Mouse (Mus musculus) C2C12 (cell line): ENCODE data around the gene Paxx. TPM values are rescaled to one million over a fixed set of nuclear protein-coding genes. Genes with fewer than 3 reads are reported as not detected.

ENCODE experiments used
- H3K27me3 ChIP-seq: one replicate; pipeline ENCODE4 v1.6.1; 2011; ENCODE audit not compliant: control insufficient read depth, insufficient read depth, insufficient read length
- H3K36me3 ChIP-seq: one replicate; pipeline ENCODE4 v1.6.1; 2011; ENCODE audit not compliant: control insufficient read depth, insufficient read depth
- H3K4me3 ChIP-seq: one replicate; pipeline ENCODE4 v1.5.1; 2011; ENCODE audit warnings: mild to moderate bottlenecking, control low read depth; ENCODE audit not compliant: poor library complexity, insufficient read depth, severe bottlenecking
- H3K79me2 ChIP-seq: one replicate; pipeline ENCODE4 v1.6.1; 2011; ENCODE audit not compliant: control insufficient read depth, insufficient read depth
- H3K79me3 ChIP-seq: one replicate; pipeline ENCODE4 v1.6.1; 2011; ENCODE audit warnings: low read depth, control low read depth
- H3ac ChIP-seq: one replicate; pipeline ENCODE3; 2011; ENCODE audit warnings: low read depth; ENCODE audit not compliant: control insufficient read depth, insufficient read length
- CEBPB ChIP-seq: IDR thresholded peaks from one replicate; pipeline ENCODE4 v1.6.1; 2011; ENCODE audit warnings: low read depth, mild to moderate bottlenecking, control low read depth, moderate library complexity
- CTCF ChIP-seq: IDR thresholded peaks from one replicate; pipeline ENCODE4 v1.5.1; 2011; ENCODE audit not compliant: control insufficient read depth, insufficient read depth, insufficient read length
- FOSL1 ChIP-seq: IDR thresholded peaks from one replicate; pipeline ENCODE4 v1.8.0; 2011; ENCODE audit warnings: mild to moderate bottlenecking, low read length; ENCODE audit not compliant: poor library complexity, insufficient read depth, severe bottlenecking
- MAX ChIP-seq: IDR thresholded peaks from one replicate; pipeline ENCODE4 v1.6.1; 2011; ENCODE audit warnings: mild to moderate bottlenecking, control low read depth
- MYOD1 ChIP-seq: IDR thresholded peaks from one replicate; pipeline ENCODE4 v1.6.1; 2011; ENCODE audit warnings: low read depth; ENCODE audit not compliant: control insufficient read depth, insufficient read length
- MYOG ChIP-seq: IDR thresholded peaks from one replicate; pipeline ENCODE4 v1.6.1; 2011; ENCODE audit not compliant: control insufficient read depth, insufficient read length; ENCODE audit errors: extremely low read depth
- USF1 ChIP-seq: IDR thresholded peaks from one replicate; pipeline ENCODE4 v1.6.1; 2011; ENCODE audit warnings: low read depth, mild to moderate bottlenecking, control low read depth, moderate library complexity
- polyA plus RNA-seq: library from polyadenylated mRNA; unstranded; fragments of >200 nt; fragmentation: generic; extraction: Trizol; gene quantifications from one replicate; pipeline ENCODE4 v1.2.1, GENCODE M21; 2012; ENCODE audit warnings: missing spikeins

Gene Paxx
- polyA plus RNA-seq, 1 experiment = 12.3 TPM

DNA sequence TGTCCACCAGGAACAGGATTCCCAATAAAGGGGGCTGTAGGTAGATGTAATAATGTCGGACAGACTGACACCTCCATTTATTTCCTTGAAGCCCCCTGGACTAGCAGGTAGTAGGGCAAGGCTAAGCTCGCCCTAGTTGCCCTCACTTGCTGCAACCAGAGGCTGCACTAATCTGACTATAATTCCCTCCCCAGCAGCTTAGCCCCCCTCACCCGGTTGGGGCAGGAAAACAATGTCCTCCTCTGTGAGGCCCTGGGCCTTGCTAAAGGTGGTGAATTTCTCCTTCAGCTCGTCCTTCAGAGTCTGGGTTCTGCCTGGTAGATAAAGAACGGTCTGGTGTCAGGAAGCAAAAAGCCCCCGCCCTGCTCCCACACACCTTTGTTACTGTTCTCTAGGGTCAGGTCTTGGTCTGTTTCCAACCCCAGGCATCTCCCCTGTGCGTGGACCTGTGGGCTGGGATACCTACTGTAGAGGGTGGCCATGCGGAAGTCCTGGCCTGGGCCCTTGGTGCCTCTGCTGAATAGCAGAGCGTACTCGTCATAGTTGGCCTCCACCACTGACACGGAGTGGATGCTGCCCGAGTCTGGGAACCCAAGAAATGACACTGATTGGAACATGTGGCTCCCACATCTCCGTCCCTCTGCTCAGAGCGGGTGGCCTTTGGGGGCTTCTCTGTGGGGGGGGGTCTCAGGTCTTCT is 6.9 kb upstream of the Paxx start:
- TF ChIP-seq MYOD1 = no peak
- TF ChIP-seq USF1 = no peak
- TF ChIP-seq CEBPB = no peak
- TF ChIP-seq MAX = no peak
- no peak for TF ChIP-seq CTCF
- no peak for TF ChIP-seq FOSL1
- no peak for TF ChIP-seq MYOG
- H3K79me2 ChIP-seq = no peaks in the 10 kb centered on the region

DNA sequence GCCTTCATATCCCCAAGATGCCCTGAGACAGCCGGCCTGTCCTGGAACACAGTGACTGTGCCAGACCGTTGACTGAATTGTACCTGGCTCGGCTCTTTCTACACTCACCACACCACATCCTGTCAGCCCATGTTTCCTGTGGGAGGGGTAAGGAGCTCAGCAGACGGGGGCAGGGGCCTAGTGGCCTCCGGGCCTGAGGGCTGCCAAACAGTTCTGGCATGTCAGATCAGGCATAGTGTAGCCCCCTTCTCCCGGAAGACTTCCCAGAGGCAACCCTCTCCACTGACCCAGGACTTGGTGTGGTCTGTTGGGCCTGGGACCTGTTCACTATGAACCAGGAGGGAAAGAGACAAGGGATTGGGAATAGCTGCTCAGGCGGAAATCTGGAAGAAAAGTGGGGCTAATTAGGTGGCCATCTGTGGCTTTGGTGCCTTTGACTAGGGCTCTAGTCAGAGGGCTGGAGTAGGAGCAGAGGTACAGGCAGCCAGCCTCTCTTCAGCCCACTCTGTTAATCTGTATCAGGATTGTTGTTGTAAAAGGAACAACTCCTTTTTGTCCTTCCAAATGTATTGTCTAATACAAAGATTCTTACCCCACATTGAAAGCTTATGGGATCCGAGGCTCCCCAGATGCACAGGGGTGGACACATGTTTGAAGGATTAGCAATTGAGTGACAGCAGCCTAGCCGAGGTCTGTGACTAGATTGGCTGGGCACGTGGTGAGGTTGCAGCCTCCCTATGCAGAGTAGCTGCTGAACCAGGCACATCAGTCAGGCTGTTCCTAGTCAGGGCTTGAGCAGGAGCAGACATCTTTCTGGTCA is 5.1 kb upstream of the Paxx start:
- Histone ChIP-seq H3K36me3 (no peaks in the 10 kb centered on the region), H3K79me2 (no peaks in the 10 kb centered on the region), H3K27me3 (no peaks in the 10 kb centered on the region), H3ac (no peak overlapping the region), H3K4me3 (no peak overlapping the region), H3K79me3 (no peaks in the 10 kb centered on the region)
- no peak for TF ChIP-seq MYOD1

More for the DNA sequence above, 6.9 kb upstream of the Paxx start:
- H3K36me3 ChIP-seq = no peaks in the 10 kb centered on the region
- H3K4me3 ChIP-seq = no peak overlapping the region
- no peaks in the 10 kb centered on the region for H3K27me3 ChIP-seq
- H3ac ChIP-seq = no peak overlapping the region
- no peaks in the 10 kb centered on the region for H3K79me3 ChIP-seq

DNA sequence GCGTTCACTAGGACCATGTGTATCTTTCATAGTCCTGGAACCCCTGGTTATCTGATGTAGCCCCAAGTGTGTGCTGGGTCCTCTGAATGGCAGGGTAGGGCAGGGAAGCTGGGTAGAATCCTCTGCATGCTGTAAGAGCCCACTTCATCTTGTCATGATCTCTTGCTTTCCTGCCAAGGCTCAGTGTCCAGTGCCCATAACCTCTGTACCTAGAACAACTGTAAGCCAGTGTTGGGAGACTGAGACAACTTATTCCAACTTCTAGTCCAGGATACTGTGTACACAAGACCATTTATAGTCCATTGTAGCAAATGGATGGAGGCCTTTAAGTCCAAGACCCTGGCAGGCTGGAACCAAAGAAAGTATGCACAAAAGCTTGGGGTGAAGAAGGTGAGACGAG is 4.4 kb upstream of the Paxx start:
- no peaks in the 10 kb centered on the region for H3K79me3 ChIP-seq
- no peak for TF ChIP-seq CEBPB
- TF ChIP-seq MYOD1 = no peak
- TF ChIP-seq MYOG = no peak
- TF ChIP-seq MAX = no peak
- no peak for TF ChIP-seq FOSL1
- no peak for TF ChIP-seq CTCF
- TF ChIP-seq USF1 = no peak
- no peak overlapping the region for H3ac ChIP-seq
- H3K36me3 ChIP-seq = no peaks in the 10 kb centered on the region
- no peak overlapping the region for H3K4me3 ChIP-seq
- H3K79me2 ChIP-seq = peaks cover under 1% of the 10 kb centered on the region
- no peaks in the 10 kb centered on the region for H3K27me3 ChIP-seq

DNA sequence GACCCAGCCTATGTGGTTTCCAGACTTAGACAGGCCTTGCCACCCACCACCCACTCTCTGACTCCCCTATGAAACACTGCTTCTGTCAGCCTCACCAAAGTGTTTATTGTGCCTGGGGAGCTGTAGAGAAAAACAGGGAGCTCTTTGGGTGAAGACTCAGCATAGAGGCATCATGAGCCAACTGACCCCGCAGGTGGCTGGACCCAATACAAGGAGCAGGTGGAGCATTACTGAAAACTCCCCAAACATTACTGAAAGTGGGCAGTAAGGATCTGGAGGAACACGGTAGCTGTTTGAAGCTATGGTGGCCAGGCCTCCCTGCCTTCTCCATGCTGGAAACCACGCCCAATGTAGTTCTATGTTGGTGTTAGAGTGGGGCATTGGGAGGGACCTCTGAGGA is 2.7 kb upstream of the Paxx start:
- H3K4me3 ChIP-seq = no peak overlapping the region
- H3K79me2 ChIP-seq = peaks cover 7% of the 10 kb centered on the region
- H3K27me3 ChIP-seq = no peaks in the 10 kb centered on the region
- no peaks in the 10 kb centered on the region for H3K36me3 ChIP-seq
- no peak overlapping the region for H3ac ChIP-seq
- no peaks in the 10 kb centered on the region for H3K79me3 ChIP-seq
- TF ChIP-seq MYOD1 (no peak), CEBPB (no peak), FOSL1 (no peak), CTCF (no peak), MYOG (no peak), USF1 (no peak), MAX (no peak)

DNA sequence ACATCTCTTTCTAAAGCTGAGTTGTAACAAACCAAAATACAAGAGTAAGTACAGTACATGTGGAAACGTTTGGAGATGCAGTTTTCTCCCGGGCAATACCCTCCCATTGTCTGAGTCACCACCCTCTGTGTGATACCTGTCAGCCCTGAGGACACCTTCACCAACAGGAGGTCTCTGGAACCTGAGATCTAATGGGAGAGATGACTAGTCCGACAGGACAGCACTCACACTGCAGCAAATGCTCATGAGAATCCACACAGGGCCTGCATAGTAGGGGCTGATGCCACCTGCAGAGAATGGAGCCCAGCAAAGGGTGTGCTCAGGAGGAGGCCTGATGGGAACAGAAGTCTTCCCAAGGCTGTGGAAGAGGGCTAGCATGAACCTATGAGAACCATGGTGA is 513 bp upstream of the Paxx start:
- no peaks in the 10 kb centered on the region for H3K36me3 ChIP-seq
- peak overlapping the region; percentile 12 for H3K4me3 ChIP-seq
- no peaks in the 10 kb centered on the region for H3K27me3 ChIP-seq
- H3K79me2 ChIP-seq = peaks cover 7% of the 10 kb centered on the region
- no peaks in the 10 kb centered on the region for H3K79me3 ChIP-seq
- H3ac ChIP-seq = no peak overlapping the region
- TF ChIP-seq CTCF = no peak
- TF ChIP-seq MYOG = no peak
- no peak for TF ChIP-seq USF1
- no peak for TF ChIP-seq FOSL1
- TF ChIP-seq MAX = no peak
- TF ChIP-seq MYOD1 = no peak
- TF ChIP-seq CEBPB = no peak

DNA sequence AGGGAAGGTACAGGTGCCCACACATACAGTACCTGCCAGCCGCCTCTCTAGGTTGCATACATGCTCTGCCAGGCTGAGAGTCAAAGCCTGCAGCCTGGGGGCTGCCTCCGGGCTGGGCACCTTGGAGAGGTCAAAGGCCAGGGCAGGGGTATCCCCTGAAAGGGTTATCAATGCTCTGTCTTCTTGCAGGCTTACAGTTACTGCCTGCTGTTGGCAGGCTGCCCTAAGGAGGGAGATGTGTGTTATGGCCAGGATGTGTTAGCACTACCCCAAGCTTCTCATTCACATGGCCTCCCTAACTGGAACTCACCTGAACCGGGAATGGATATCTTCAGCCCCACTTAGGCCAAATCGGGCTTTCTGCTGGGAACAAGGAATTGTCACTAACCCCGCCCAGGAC is 759 bp downstream of the Paxx start:
- Histone ChIP-seq H3K27me3 (no peaks in the 10 kb centered on the region), H3K79me3 (no peaks in the 10 kb centered on the region), H3K36me3 (no peaks in the 10 kb centered on the region), H3K4me3 (peak overlapping the region; percentile 54), H3ac (peak overlapping the region; percentile 50), H3K79me2 (peaks cover 7% of the 10 kb centered on the region)
- TF ChIP-seq USF1 = no peak
- no peak for TF ChIP-seq CTCF
- TF ChIP-seq FOSL1 = no peak
- no peak for TF ChIP-seq CEBPB
- TF ChIP-seq MYOG = no peak
- TF ChIP-seq MAX = no peak
- TF ChIP-seq MYOD1 = no peak
